Mouse (Mus musculus): ENCODE measurements at regions not wholly inside any gene's neighbourhood (a gene's known extent, or its start where the extent isn't known, plus 50 kb on each side); places are given as distances from the start of the nearest gene placed in this dataset.
A peak's percentile ranks its signal among the peaks of the same experiment; 100 is the strongest.

GRCm38 (mm10) chr1:91715791-91716190 lies 85.5 kb upstream of the Twist2 start:
- no peak overlapping the region for H3K9ac ChIP-seq (replicated peaks)
- WGBS: 96% methylated on average over 2 of the region's 2 CpGs
- ATAC-seq (replicated peaks): no peak
- H3K27ac ChIP-seq (replicated peaks): no peak overlapping the region
- H3K9me3 ChIP-seq: no peaks in the 10 kb centered on the region
- no peaks in the 10 kb centered on the region for H3K4me1 ChIP-seq
- H3K4me3 ChIP-seq: no peak overlapping the region
- no peak overlapping the region for H3K4me2 ChIP-seq (replicated peaks)
- H3K27me3 ChIP-seq: no peaks in the 10 kb centered on the region
- no peaks in the 10 kb centered on the region for H3K36me3 ChIP-seq

GRCm38 (mm10) chr1:91716836-91717235 lies 84.4 kb upstream of the Twist2 start:
- H3K36me3 ChIP-seq: no peaks in the 10 kb centered on the region
- no peaks in the 10 kb centered on the region for H3K9me3 ChIP-seq
- no peak overlapping the region for H3K27ac ChIP-seq (replicated peaks)
- H3K4me1 ChIP-seq: no peaks in the 10 kb centered on the region
- 90% methylated on average over 2 of the region's 2 CpGs for WGBS
- no peak overlapping the region for H3K4me2 ChIP-seq (replicated peaks)
- no peak overlapping the region for H3K4me3 ChIP-seq
- ATAC-seq (replicated peaks): no peak
- H3K27me3 ChIP-seq: no peaks in the 10 kb centered on the region
- H3K9ac ChIP-seq (replicated peaks): no peak overlapping the region

GRCm38 (mm10) chr1:91717961-91718360 lies 83.3 kb upstream of the Twist2 start:
- no peaks in the 10 kb centered on the region for H3K4me1 ChIP-seq
- ATAC-seq (replicated peaks): no peak
- no peak overlapping the region for H3K4me3 ChIP-seq
- no peak overlapping the region for H3K4me2 ChIP-seq (replicated peaks)
- H3K9ac ChIP-seq (replicated peaks): no peak overlapping the region
- H3K27me3 ChIP-seq: no peaks in the 10 kb centered on the region
- WGBS: 80% methylated on average over 8 of the region's 8 CpGs
- no peaks in the 10 kb centered on the region for H3K9me3 ChIP-seq
- H3K27ac ChIP-seq (replicated peaks): no peak overlapping the region
- no peaks in the 10 kb centered on the region for H3K36me3 ChIP-seq

- Histone ChIP-seq H3K4me3 (no peak overlapping the region), H3K4me1 (peaks cover 15% of the 10 kb centered on the region), H3K36me3 (no peaks in the 10 kb centered on the region), H3K9ac (replicated peaks) (no peak overlapping the region), H3K4me2 (replicated peaks) (no peak overlapping the region), H3K9me3 (no peaks in the 10 kb centered on the region), H3K27me3 (no peaks in the 10 kb centered on the region), H3K27ac (replicated peaks) (no peak overlapping the region)
- no peak for ATAC-seq (replicated peaks)
- 64% methylated on average over 11 of the region's 11 CpGs for WGBS
These were observed 72.0 kb upstream of the Twist2 start for GRCm38 (mm10) chr1:91729246-91729645.

GRCm38 (mm10) chr1:91730281-91730680 lies 71.0 kb upstream of the Twist2 start:
- no peak overlapping the region for H3K4me2 ChIP-seq (replicated peaks)
- 91% methylated on average over 2 of the region's 2 CpGs for WGBS
- no peak overlapping the region for H3K9ac ChIP-seq (replicated peaks)
- no peaks in the 10 kb centered on the region for H3K27me3 ChIP-seq
- no peaks in the 10 kb centered on the region for H3K9me3 ChIP-seq
- H3K36me3 ChIP-seq: no peaks in the 10 kb centered on the region
- ATAC-seq (replicated peaks): no peak
- no peak overlapping the region for H3K27ac ChIP-seq (replicated peaks)
- no peak overlapping the region for H3K4me3 ChIP-seq
- H3K4me1 ChIP-seq: peaks cover 15% of the 10 kb centered on the region

GRCm38 (mm10) chr1:91731703-91732102 lies 69.6 kb upstream of the Twist2 start:
- 67% methylated on average over 13 of the region's 13 CpGs for WGBS
- peaks cover 15% of the 10 kb centered on the region for H3K4me1 ChIP-seq
- no peak for ATAC-seq (replicated peaks)
- H3K4me2 ChIP-seq (replicated peaks): no peak overlapping the region
- no peak overlapping the region for H3K9ac ChIP-seq (replicated peaks)
- H3K27me3 ChIP-seq: no peaks in the 10 kb centered on the region
- H3K36me3 ChIP-seq: no peaks in the 10 kb centered on the region
- H3K4me3 ChIP-seq: no peak overlapping the region
- H3K27ac ChIP-seq (replicated peaks): no peak overlapping the region
- H3K9me3 ChIP-seq: no peaks in the 10 kb centered on the region

GRCm38 (mm10) chr1:91732461-91732861 lies 68.8 kb upstream of the Twist2 start:
- Histone ChIP-seq H3K9ac (replicated peaks) (no peak overlapping the region), H3K27me3 (no peaks in the 10 kb centered on the region), H3K4me2 (replicated peaks) (peak overlapping the region; percentile 27), H3K4me1 (peaks cover 15% of the 10 kb centered on the region), H3K4me3 (no peak overlapping the region), H3K27ac (replicated peaks) (no peak overlapping the region; the same call in 1 of the 2 replicates), H3K9me3 (no peaks in the 10 kb centered on the region), H3K36me3 (no peaks in the 10 kb centered on the region)
- peak; percentile 71 for ATAC-seq (replicated peaks)
- WGBS: 14% methylated on average over 12 of the region's 12 CpGs

- Histone ChIP-seq H3K36me3 (no peaks in the 10 kb centered on the region), H3K4me2 (replicated peaks) (no peak overlapping the region), H3K4me1 (peaks cover 15% of the 10 kb centered on the region), H3K9me3 (no peaks in the 10 kb centered on the region), H3K27ac (replicated peaks) (no peak overlapping the region), H3K9ac (replicated peaks) (no peak overlapping the region), H3K4me3 (no peak overlapping the region), H3K27me3 (no peaks in the 10 kb centered on the region)
- 90% methylated on average over 2 of the region's 2 CpGs for WGBS
- ATAC-seq (replicated peaks): no peak
These were observed 66.5 kb upstream of the Twist2 start for GRCm38 (mm10) chr1:91734731-91735130.

GRCm38 (mm10) chr1:91735436-91735835 lies 65.8 kb upstream of the Twist2 start:
- WGBS: 75% methylated on average over 4 of the region's 5 CpGs
- Histone ChIP-seq H3K27ac (replicated peaks) (no peak overlapping the region), H3K9ac (replicated peaks) (no peak overlapping the region), H3K4me1 (peaks cover 15% of the 10 kb centered on the region), H3K4me2 (replicated peaks) (no peak overlapping the region), H3K9me3 (no peaks in the 10 kb centered on the region), H3K4me3 (no peak overlapping the region), H3K27me3 (no peaks in the 10 kb centered on the region), H3K36me3 (no peaks in the 10 kb centered on the region)
- no peak for ATAC-seq (replicated peaks)

- Histone ChIP-seq H3K4me1 (no peaks in the 10 kb centered on the region), H3K9ac (replicated peaks) (no peak overlapping the region), H3K9me3 (no peaks in the 10 kb centered on the region), H3K27me3 (no peaks in the 10 kb centered on the region), H3K4me3 (no peak overlapping the region), H3K27ac (replicated peaks) (no peak overlapping the region), H3K36me3 (no peaks in the 10 kb centered on the region), H3K4me2 (replicated peaks) (no peak overlapping the region)
- ATAC-seq (replicated peaks): no peak
- WGBS: 93% methylated on average over 8 of the region's 8 CpGs
These were observed 60.6 kb upstream of the Twist2 start for GRCm38 (mm10) chr1:91740661-91741060.

GRCm38 (mm10) chr1:91742031-91742430 lies 59.2 kb upstream of the Twist2 start:
- Histone ChIP-seq H3K4me2 (replicated peaks) (no peak overlapping the region), H3K27me3 (no peaks in the 10 kb centered on the region), H3K4me3 (no peak overlapping the region), H3K4me1 (no peaks in the 10 kb centered on the region), H3K27ac (replicated peaks) (no peak overlapping the region), H3K9me3 (no peaks in the 10 kb centered on the region), H3K36me3 (no peaks in the 10 kb centered on the region), H3K9ac (replicated peaks) (no peak overlapping the region)
- 93% methylated on average over 7 of the region's 7 CpGs for WGBS
- no peak for ATAC-seq (replicated peaks)

- no peak for ATAC-seq (replicated peaks)
- H3K4me1 ChIP-seq: 0 out of 2 replicates have a peak, but pooled peaks cover 3% of the 10 kb centered on the region
- no peak overlapping the region for H3K4me2 ChIP-seq (replicated peaks)
- no peaks in the 10 kb centered on the region for H3K9me3 ChIP-seq
- H3K4me3 ChIP-seq: no peak overlapping the region
- H3K27ac ChIP-seq (replicated peaks): no peak overlapping the region
- H3K9ac ChIP-seq (replicated peaks): no peak overlapping the region
- no peaks in the 10 kb centered on the region for H3K27me3 ChIP-seq
- no peaks in the 10 kb centered on the region for H3K36me3 ChIP-seq
- 78% methylated on average over 3 of the region's 3 CpGs for WGBS
These were observed 58.3 kb upstream of the Twist2 start for GRCm38 (mm10) chr1:91742914-91743313.

GRCm38 (mm10) chr1:91744076-91744475 lies 57.2 kb upstream of the Twist2 start:
- Histone ChIP-seq H3K4me1 (0 out of 2 replicates have a peak, but pooled peaks cover 3% of the 10 kb centered on the region), H3K9me3 (no peaks in the 10 kb centered on the region), H3K36me3 (no peaks in the 10 kb centered on the region), H3K4me3 (no peak overlapping the region), H3K27me3 (no peaks in the 10 kb centered on the region), H3K9ac (replicated peaks) (no peak overlapping the region), H3K27ac (replicated peaks) (no peak overlapping the region), H3K4me2 (replicated peaks) (no peak overlapping the region)
- 97% methylated on average over 3 of the region's 3 CpGs for WGBS
- ATAC-seq (replicated peaks): no peak
